Mouse (Mus musculus) G1E (cell line): ENCODE measurements around the gene Pkig.

Experiments used
- CTCF ChIP-seq: IDR thresholded peaks from 2 replicates; pipeline ENCODE4 v1.5.1; 2012; ENCODE audit warnings: low read depth, low read length, inconsistent platforms, mixed read lengths
- GATA1 ChIP-seq: IDR thresholded peaks from 2 replicates; pipeline ENCODE4 v1.6.1; 2012; ENCODE audit warnings: borderline replicate concordance, low read length, inconsistent platforms, mixed read lengths
- TAL1 ChIP-seq: conservative IDR thresholded peaks from 2 replicates; pipeline ENCODE4 v1.6.1; 2012; ENCODE audit warnings: low read depth, low read length, inconsistent platforms, mixed read lengths

DNA sequence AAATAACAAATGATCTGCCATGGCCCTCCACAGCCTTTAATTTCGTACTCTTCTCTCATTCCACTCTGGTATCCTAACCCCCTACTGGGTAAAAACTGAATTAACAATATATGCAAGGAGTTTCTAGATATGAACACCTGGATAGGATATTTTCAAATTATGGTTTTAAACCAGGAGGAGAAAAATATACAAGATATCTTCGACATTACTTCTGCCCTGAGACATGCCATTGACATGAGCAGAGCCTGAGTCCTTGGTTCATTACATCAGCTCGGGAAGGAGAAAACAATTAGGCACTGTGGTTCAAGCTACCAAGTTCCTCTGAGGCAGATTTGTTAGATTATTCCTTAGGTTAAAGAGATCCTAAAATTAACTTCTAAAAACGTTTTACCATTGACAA lies 14.1 kb upstream of the Pkig start:
- TF ChIP-seq CTCF (no peak), TAL1 (no peak), GATA1 (no peak)
